Mouse (Mus musculus) lung, adult 2 months (tissue): ENCODE measurements around the gene Mgmt.

ENCODE experiments used
- CTCF ChIP-seq: fragments of 200-500 bp; IDR thresholded peaks from 2 replicates; pipeline ENCODE4 v1.5.1; 2011; ENCODE audit warnings: mild to moderate bottlenecking, low read length, control low read depth; ENCODE audit not compliant: insufficient read depth
- POLR2A ChIP-seq: fragments of 200-500 bp; IDR thresholded peaks from 2 replicates; pipeline ENCODE4 v1.6.1; 2011; ENCODE audit warnings: low read depth, mild to moderate bottlenecking, control low read depth, low read length, borderline replicate concordance; ENCODE audit errors: extremely low read depth

- TF ChIP-seq POLR2A (no peak), CTCF (no peak)
Measured at GRCm38 (mm10) chr7:136874396-136874795, 20.0 kb upstream of the Mgmt start.
